Mouse (Mus musculus) liver, embryonic 13.5 days (tissue): ENCODE measurements around the gene 1810055G02Rik. TPM values are rescaled to one million over a fixed set of nuclear protein-coding genes. Genes with fewer than 3 reads are reported as not detected.

Source experiments
- ATAC-seq: fragments of 200-750 bp; cut with Nextera tagmentation; 2 replicates; pipeline ENCODE4 v1.8.0; 2017; ENCODE audit warnings: low read depth, mild to moderate bottlenecking, moderate number of reproducible peaks, moderate library complexity
- DNase-seq: peaks from one replicate; pipeline ENCODE4 v3.0.0; 2022
- H3K27ac ChIP-seq: fragments of 300-500 bp; sonication (generic); 2 replicates; pipeline ENCODE4 v1.5.1; 2015; ENCODE audit warnings: moderate library complexity, mild to moderate bottlenecking, inconsistent platforms
- H3K27me3 ChIP-seq: fragments of 300-500 bp; sonication (generic); 2 replicates; pipeline ENCODE4 v1.6.1; 2015; ENCODE audit warnings: mild to moderate bottlenecking, inconsistent platforms
- H3K36me3 ChIP-seq: fragments of 300-500 bp; sonication (generic); 2 replicates; pipeline ENCODE4 v1.6.1; 2015; ENCODE audit warnings: mild to moderate bottlenecking, inconsistent platforms
- H3K4me1 ChIP-seq: fragments of 300-500 bp; sonication (generic); replicated peaks from 2 replicates; pipeline ENCODE4 v1.6.1; 2015; ENCODE audit warnings: inconsistent platforms
- H3K4me2 ChIP-seq: fragments of 300-500 bp; sonication (generic); 2 replicates; pipeline ENCODE4 v1.6.1; 2015; ENCODE audit warnings: inconsistent platforms, mild to moderate bottlenecking, moderate library complexity
- H3K4me3 ChIP-seq: fragments of 300-500 bp; sonication (generic); replicated peaks from 2 replicates; pipeline ENCODE4 v1.5.1; 2015; ENCODE audit warnings: mild to moderate bottlenecking, inconsistent platforms
- H3K9ac ChIP-seq: fragments of 300-500 bp; sonication (generic); 2 replicates; pipeline ENCODE4 v1.6.1; 2015; ENCODE audit warnings: mild to moderate bottlenecking, inconsistent platforms
- H3K9me3 ChIP-seq: fragments of 300-500 bp; sonication (generic); replicated peaks from 2 replicates; pipeline ENCODE4 v1.6.1; 2016; ENCODE audit warnings: inconsistent platforms
- WGBS: fragments of 180-500 bp; shearing (Covaris S2); methylation state at CpG from one replicate; pipeline ENCODE4 v1.1.7; 2015; ENCODE audit not compliant: insufficient replicate concordance; 5-methylcytosine and 5-hydroxymethylcytosine counted together
- polyA plus RNA-seq: library from polyadenylated mRNA; unstranded; fragments of >200 nt; fragmentation: Nextera tagmentation; extraction: Ambion mirVana; gene quantifications from 2 replicates; pipeline ENCODE4 v1.2.1, GENCODE M21; 2015

Gene 1810055G02Rik
- polyA plus RNA-seq, 1 experiment from 2014 or later: 13.2 TPM

- Histone ChIP-seq H3K27me3 (peaks cover 15% of the 10 kb centered on the region), H3K36me3 (no peaks in the 10 kb centered on the region), H3K4me3 (no peak overlapping the region), H3K9me3 (no peaks in the 10 kb centered on the region), H3K9ac (no peak overlapping the region), H3K4me1 (peaks cover 68% of the 10 kb centered on the region), H3K27ac (peak overlapping the region; percentile 32; the same call in 1 of the 2 replicates), H3K4me2 (no peak overlapping the region)
- DNase-seq: no peak
- no peak for ATAC-seq
- 47% methylated on average over 13 of the region's 13 CpGs for WGBS
Observed at GRCm38 (mm10) chr19:3681310-3681934, 26.7 kb upstream of the 1810055G02Rik start.

- WGBS: 38% methylated on average over 1 of the region's 1 CpGs
Observed at GRCm38 (mm10) chr19:3684414-3684813, 23.7 kb upstream of the 1810055G02Rik start.

DNA sequence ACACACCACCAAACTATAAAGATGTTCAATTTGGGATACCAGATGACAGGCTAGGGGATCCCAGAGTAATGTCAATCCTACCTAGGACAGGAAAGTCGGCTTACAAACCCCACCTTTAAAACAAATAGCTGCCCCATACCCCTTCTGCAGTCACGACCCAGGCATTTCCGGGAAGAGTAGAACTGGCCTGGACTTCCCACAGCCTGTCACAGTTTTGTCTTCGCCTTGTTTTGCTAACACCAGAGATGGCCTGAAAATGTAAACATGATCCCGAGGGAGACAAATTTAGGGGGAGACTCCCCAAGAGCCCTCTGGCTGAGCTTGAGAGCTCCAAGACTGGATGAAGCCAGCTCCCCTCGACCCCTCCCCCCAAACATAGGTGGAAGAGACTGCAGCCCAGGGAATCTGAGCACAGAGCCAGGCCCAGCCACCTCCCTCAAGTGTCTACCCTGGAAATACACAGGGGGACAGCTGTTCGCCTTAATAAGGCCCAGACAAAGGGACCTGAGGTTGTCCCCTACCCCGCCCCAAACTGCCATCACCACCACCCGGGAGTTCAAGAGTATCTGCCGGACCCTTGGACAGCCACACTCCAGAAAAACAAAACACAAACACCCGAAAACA, 23.0 kb upstream of the 1810055G02Rik start:
- H3K36me3 ChIP-seq: no peaks in the 10 kb centered on the region
- H3K27me3 ChIP-seq: peaks cover 28% of the 10 kb centered on the region
- H3K4me2 ChIP-seq: peak overlapping the region; percentile 84
- no peak for ATAC-seq
- DNase-seq: no peak
- H3K4me1 ChIP-seq: peaks cover 76% of the 10 kb centered on the region
- WGBS: 16% methylated on average over 11 of the region's 11 CpGs
- peak overlapping the region; percentile 71 for H3K27ac ChIP-seq
- H3K9me3 ChIP-seq: no peaks in the 10 kb centered on the region
- H3K9ac ChIP-seq: peak overlapping the region; percentile 79
- peak overlapping the region; percentile 73 for H3K4me3 ChIP-seq

More at GRCm38 (mm10) chr19:3684414-3684813, 23.7 kb upstream of the 1810055G02Rik start:
- no peak for DNase-seq
- Histone ChIP-seq H3K4me1 (peaks cover 79% of the 10 kb centered on the region), H3K4me3 (peak overlapping the region; percentile 73), H3K9me3 (no peaks in the 10 kb centered on the region), H3K9ac (0 out of 2 replicates have a peak overlapping the region, but pooled peaks have one; percentile 79), H3K36me3 (no peaks in the 10 kb centered on the region), H3K4me2 (peak overlapping the region; percentile 84), H3K27ac (no peak overlapping the region), H3K27me3 (peaks cover 28% of the 10 kb centered on the region)
- no peak for ATAC-seq

DNA sequence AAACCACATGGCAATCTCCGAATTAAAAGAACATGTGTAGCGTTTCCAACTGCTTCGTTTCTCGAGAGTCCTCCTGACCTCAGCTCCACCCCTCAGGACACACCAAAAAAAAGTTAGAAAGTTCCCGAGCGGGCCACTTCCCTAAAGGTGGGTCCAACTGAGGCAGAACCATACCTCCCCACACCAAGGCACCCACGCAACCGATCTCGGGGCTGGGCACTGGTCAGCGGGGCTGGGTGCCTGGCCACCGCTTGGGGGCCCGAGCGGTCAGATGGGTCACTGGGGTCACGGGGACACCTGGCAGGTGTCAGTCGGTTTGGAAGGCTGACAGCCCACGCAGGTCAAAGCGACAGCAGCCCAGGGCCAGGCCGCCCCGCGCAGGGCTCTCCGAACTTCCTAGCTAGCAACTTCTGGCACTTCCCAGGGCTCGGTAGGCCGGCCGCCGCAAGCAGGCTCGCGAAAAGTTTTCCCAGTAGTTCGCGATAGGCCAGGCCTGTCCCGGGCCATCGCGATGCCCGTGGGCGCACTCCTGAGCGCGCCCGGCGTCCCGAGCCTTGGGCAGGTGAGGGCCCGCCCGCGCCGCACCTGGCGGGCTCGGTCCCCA, 22.4 kb upstream of the 1810055G02Rik start:
- Histone ChIP-seq H3K4me1 (peaks cover 70% of the 10 kb centered on the region), H3K4me2 (peak overlapping the region; percentile 84), H3K27ac (peak overlapping the region; percentile 71), H3K9me3 (no peaks in the 10 kb centered on the region), H3K9ac (peak overlapping the region; percentile 79), H3K4me3 (peak overlapping the region; percentile 73), H3K36me3 (no peaks in the 10 kb centered on the region), H3K27me3 (peaks cover 28% of the 10 kb centered on the region)
- ATAC-seq (peak; percentile 9; the same call in 1 of the 2 replicates), DNase-seq (no peak)
- WGBS: under 1% methylated on average over 44 of the region's 45 CpGs

DNA sequence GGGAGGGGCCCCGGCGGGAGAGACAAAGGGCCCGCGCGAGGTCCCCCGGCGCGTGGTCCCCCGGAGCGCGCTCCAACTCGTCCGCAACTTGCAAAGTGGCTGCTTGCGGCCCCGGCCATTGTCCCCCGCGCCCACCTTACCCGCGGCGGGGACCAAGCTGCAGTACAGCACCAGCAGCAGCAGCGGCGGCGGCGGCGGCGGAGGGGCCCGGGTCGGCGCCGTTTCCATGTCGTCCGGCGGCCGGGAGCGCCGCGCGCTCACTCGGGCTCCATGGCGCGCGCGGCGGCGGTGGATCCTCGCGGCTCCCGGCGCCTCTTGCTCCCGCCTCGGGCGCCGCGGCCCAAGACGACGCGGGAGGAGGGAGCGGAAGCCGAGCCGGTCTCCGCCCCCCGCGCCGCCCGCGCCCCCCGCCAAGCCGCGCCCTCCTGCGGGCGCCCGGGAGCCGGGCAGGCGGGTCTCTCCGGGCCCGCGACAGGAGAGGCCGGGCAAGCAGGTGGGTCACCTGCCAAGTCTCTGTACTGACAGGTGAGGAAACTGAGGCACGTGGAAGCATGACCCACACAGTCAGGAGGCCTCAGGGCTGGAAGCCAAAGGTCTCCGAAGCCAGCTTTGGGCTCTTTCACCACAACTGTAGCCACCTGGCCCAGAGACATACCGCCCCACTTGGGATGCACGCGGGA, 21.7 kb upstream of the 1810055G02Rik start, which contains the start of gene Lrp5:
Gene Lrp5, minus strand, starts transcription at position 350 of the 680 bp plus-strand sequence.
- Histone ChIP-seq H3K9me3 (no peaks in the 10 kb centered on the region), H3K27me3 (peaks cover 28% of the 10 kb centered on the region), H3K4me2 (peak within 1 kb of the TSS; percentile 84), H3K36me3 (no peaks in the 10 kb centered on the region), H3K9ac (peak within 1 kb of the TSS; percentile 79), H3K4me3 (peak within 1 kb of the TSS; percentile 73), H3K4me1 (peaks cover 63% of the 10 kb centered on the region), H3K27ac (peak within 1 kb of the TSS; percentile 73)
- WGBS: under 1% methylated on average over 51 of the region's 83 CpGs
- ATAC-seq: peak; percentile 25; the same call in 1 of the 2 replicates
- DNase-seq: no peak

- Histone ChIP-seq H3K36me3 (no peaks in the 10 kb centered on the region), H3K9ac (no peak overlapping the region; the same call in 1 of the 2 replicates), H3K4me3 (no peak overlapping the region), H3K4me1 (peaks cover 50% of the 10 kb centered on the region), H3K9me3 (no peaks in the 10 kb centered on the region), H3K27ac (peak overlapping the region; percentile 73), H3K27me3 (peaks cover 28% of the 10 kb centered on the region), H3K4me2 (peak overlapping the region; percentile 84; the same call in 1 of the 2 replicates)
- ATAC-seq (peak; percentile 71), DNase-seq (no peak)
- 26% methylated on average over 5 of the region's 5 CpGs for WGBS
Observed at GRCm38 (mm10) chr19:3687676-3688171, 20.4 kb upstream of the 1810055G02Rik start.

GRCm38 (mm10) chr19:3691337-3691736, 16.8 kb upstream of the 1810055G02Rik start:
- no peak overlapping the region for H3K4me3 ChIP-seq
- WGBS: 66% methylated on average over 5 of the region's 5 CpGs
- no peaks in the 10 kb centered on the region for H3K9me3 ChIP-seq
- no peak overlapping the region for H3K4me2 ChIP-seq
- DNase-seq (no peak), ATAC-seq (no peak)
- no peak overlapping the region for H3K27ac ChIP-seq
- H3K9ac ChIP-seq: no peak overlapping the region
- H3K27me3 ChIP-seq: peaks cover 14% of the 10 kb centered on the region
- H3K36me3 ChIP-seq: no peaks in the 10 kb centered on the region
- peaks cover 27% of the 10 kb centered on the region for H3K4me1 ChIP-seq

DNA sequence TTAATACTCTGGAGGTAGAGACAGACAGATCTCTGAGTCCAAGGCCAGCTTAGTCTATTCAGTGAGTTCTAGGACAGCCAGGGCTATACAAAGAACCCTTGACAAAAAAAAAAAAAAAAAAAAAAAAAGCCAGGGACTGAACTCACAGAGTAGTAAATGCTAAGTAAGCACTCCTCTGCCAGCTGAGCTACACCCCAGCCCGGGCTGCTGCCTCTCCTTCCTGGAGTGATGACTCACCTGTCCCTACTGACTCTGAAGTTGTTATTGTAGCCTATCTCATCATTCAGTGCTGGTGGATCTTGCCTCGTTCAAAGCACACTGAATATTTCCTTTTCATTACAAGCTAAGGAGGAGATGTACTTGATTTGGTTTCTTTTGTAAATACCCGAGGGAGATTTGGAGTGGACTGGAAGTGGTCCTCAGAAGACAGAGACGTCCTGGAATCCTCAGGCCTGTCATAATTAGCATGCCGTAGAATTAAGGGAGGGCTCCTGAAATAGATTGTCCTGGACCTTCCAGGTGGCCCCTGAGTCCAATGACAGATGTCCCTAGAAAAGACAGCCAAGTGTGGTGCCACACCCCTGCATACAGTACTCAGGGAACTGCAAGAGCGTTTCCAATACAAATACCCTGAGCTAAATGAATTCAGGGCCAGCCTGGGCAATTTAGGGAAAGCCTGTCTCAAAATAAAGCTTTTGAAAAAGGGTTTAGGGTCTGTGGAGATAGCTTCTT, 15.5 kb upstream of the 1810055G02Rik start:
- no peaks in the 10 kb centered on the region for H3K36me3 ChIP-seq
- H3K4me2 ChIP-seq: no peak overlapping the region
- H3K27ac ChIP-seq: no peak overlapping the region
- no peak overlapping the region for H3K4me3 ChIP-seq
- peaks cover 15% of the 10 kb centered on the region for H3K4me1 ChIP-seq
- no peaks in the 10 kb centered on the region for H3K9me3 ChIP-seq
- no peak for ATAC-seq
- 42% methylated on average over 6 of the region's 6 CpGs for WGBS
- peaks cover 1% of the 10 kb centered on the region for H3K27me3 ChIP-seq
- no peak for DNase-seq
- no peak overlapping the region for H3K9ac ChIP-seq

GRCm38 (mm10) chr19:3694476-3694875, 13.6 kb upstream of the 1810055G02Rik start:
- Histone ChIP-seq H3K9me3 (no peaks in the 10 kb centered on the region), H3K27ac (no peak overlapping the region), H3K4me2 (no peak overlapping the region), H3K36me3 (no peaks in the 10 kb centered on the region), H3K4me3 (no peak overlapping the region), H3K4me1 (peaks cover 9% of the 10 kb centered on the region; the same call in 1 of the 2 replicates), H3K9ac (no peak overlapping the region), H3K27me3 (no peaks in the 10 kb centered on the region)
- WGBS: 64% methylated on average over 2 of the region's 2 CpGs
- DNase-seq: no peak
- no peak for ATAC-seq

GRCm38 (mm10) chr19:3695006-3695405, 13.1 kb upstream of the 1810055G02Rik start:
- peaks cover 9% of the 10 kb centered on the region; the same call in 1 of the 2 replicates for H3K4me1 ChIP-seq
- WGBS: 59% methylated on average over 3 of the region's 3 CpGs
- DNase-seq (no peak), ATAC-seq (no peak)
- H3K27me3 ChIP-seq: no peaks in the 10 kb centered on the region
- H3K27ac ChIP-seq: no peak overlapping the region
- H3K36me3 ChIP-seq: no peaks in the 10 kb centered on the region
- H3K9ac ChIP-seq: no peak overlapping the region
- no peaks in the 10 kb centered on the region for H3K9me3 ChIP-seq
- H3K4me3 ChIP-seq: no peak overlapping the region
- H3K4me2 ChIP-seq: no peak overlapping the region
